ENCODE assay signal across 13 mouse cellular contexts in the genomic region with DNA sequence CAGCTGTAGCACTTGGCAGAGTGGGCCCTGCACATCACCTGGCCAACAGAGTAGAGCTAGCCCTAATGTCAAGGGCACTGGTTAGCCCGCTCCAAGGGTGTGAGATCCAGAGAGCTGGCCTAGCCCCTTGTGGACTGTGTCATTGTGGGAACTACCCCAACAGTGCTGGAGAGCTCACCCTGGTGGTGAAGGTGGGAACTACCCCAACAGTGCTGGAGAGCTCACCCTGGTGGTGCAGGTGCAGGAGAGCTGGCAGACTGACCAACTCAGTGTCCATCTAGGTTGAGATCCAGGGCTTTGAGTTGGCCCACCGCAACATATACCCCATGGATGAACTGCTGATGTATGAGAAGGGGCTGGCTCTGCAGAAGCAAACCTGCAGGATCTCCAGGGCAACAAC.
DNase-seq lines count a peak whose midpoint lies in the region; ATAC-seq and TF ChIP-seq lines count a peak whose summit lies in the region.
"Had no signal": no experiment of that assay in that cellular context is flagged by ENCODE, and none has a peak within 500 bp of the region (broad histone marks: within the 10 kb centered on the region; RNA-seq: fewer than 3 reads in every experiment).

No protein-coding gene starts in this region.

- 97% methylated on average over 2 of the region's 2 CpGs for WGBS in kidney, embryonic 16.5 days
- WGBS in thymus, adult 2 months: 95% methylated on average over 2 of the region's 2 CpGs
- WGBS in neural tube, embryonic 15.5 days: 97% methylated on average over 2 of the region's 2 CpGs

- H3K27ac ChIP-seq in kidney, embryonic 16.5 days (ENCODE audit: low read length): no peak overlapping the region
- no peak overlapping the region for H3K27ac ChIP-seq in thymus, adult 2 months (ENCODE audit: control insufficient read depth, insufficient read depth, low read length)
- no peak overlapping the region for H3K27ac ChIP-seq in neural tube, embryonic 15.5 days (replicated peaks)
- H3K27ac ChIP-seq: embryonic facial prominence, embryonic 13.5 days; hindbrain, embryonic 15.5 days; lung, embryonic 15.5 days had no signal

- H3K4me2 ChIP-seq in kidney, embryonic 16.5 days (replicated peaks; ENCODE audit: low read depth, low read length): no peak overlapping the region
- H3K4me2 ChIP-seq in neural tube, embryonic 15.5 days: no peak overlapping the region
- H3K4me2 ChIP-seq: embryonic facial prominence, embryonic 13.5 days; hindbrain, embryonic 15.5 days; lung, embryonic 15.5 days had no signal

- TF ChIP-seq CTCF in thymus, adult 2 months (IDR thresholded peaks at IDR 0.05; ENCODE audit: borderline replicate concordance, control insufficient read depth, extremely low read depth, insufficient read depth, low read length, poor library complexity): no peak

- no peaks in the 10 kb centered on the region for H3K4me1 ChIP-seq in kidney, embryonic 16.5 days (ENCODE audit: insufficient read depth, low read length)
- no peaks in the 10 kb centered on the region for H3K4me1 ChIP-seq in thymus, adult 2 months (replicated peaks; ENCODE audit: control insufficient read depth, insufficient read depth, low read length)
- H3K4me1 ChIP-seq in neural tube, embryonic 15.5 days: 0 out of 2 replicates have a peak, but pooled peaks cover 3% of the 10 kb centered on the region
- H3K4me1 ChIP-seq: lung, embryonic 15.5 days had no signal

- no peak for ATAC-seq in CD4-positive, CD25-positive, alpha-beta regulatory T cell, adult 4 months
- no peak for ATAC-seq in kidney, embryonic 16.5 days (ENCODE audit: low FRiP score, low TSS enrichment)
- no peak for ATAC-seq in neural tube, embryonic 15.5 days (ENCODE audit: low FRiP score)

- TF ChIP-seq POLR2A in thymus, adult 2 months (IDR thresholded peaks at IDR 0.05; ENCODE audit: control insufficient read depth, extremely low read depth, insufficient read depth, low read length, poor library complexity): no peak

- peak; percentile 0 for DNase-seq in CD4-positive, CD25-positive, alpha-beta regulatory T cell, adult 2 months (ENCODE audit: low read depth, low spot score)
- DNase-seq in kidney, adult 8-10 months: peak; percentile 3 to 45
- peak; percentile 2 for DNase-seq in thymus, adult 2 months
- DNase-seq in thymus, postnatal 14 days: no peak
- peak; percentile 47 for DNase-seq in testis, postnatal 10 days (ENCODE audit: low spot score)
- DNase-seq: right cerebral cortex, adult 18-20 months had no signal

- no peaks in the 10 kb centered on the region for H3K36me3 ChIP-seq in kidney, embryonic 16.5 days (ENCODE audit: insufficient read depth, low read length)
- H3K36me3 ChIP-seq in thymus, adult 2 months (ENCODE audit: control insufficient read depth, insufficient read depth, low read length): no peaks in the 10 kb centered on the region
- no peaks in the 10 kb centered on the region for H3K36me3 ChIP-seq in neural tube, embryonic 15.5 days
- H3K36me3 ChIP-seq: embryonic facial prominence, embryonic 13.5 days; hindbrain, embryonic 15.5 days; lung, embryonic 15.5 days had no signal

- no peaks in the 10 kb centered on the region for H3K9me3 ChIP-seq in kidney, embryonic 16.5 days (ENCODE audit: low read length)
- H3K9me3 ChIP-seq in neural tube, embryonic 15.5 days (replicated peaks): no peaks in the 10 kb centered on the region
- H3K9me3 ChIP-seq: embryonic facial prominence, embryonic 13.5 days; hindbrain, embryonic 15.5 days; lung, embryonic 15.5 days had no signal

- no peak overlapping the region for H3K4me3 ChIP-seq in kidney, embryonic 16.5 days (ENCODE audit: low read length)
- H3K4me3 ChIP-seq in thymus, adult 2 months (ENCODE audit: control insufficient read depth, insufficient read depth, low read length): no peak overlapping the region
- H3K4me3 ChIP-seq in neural tube, embryonic 15.5 days (replicated peaks): no peak overlapping the region
- H3K4me3 ChIP-seq: embryonic facial prominence, embryonic 13.5 days; hindbrain, embryonic 15.5 days; lung, embryonic 15.5 days; myocyte had no signal

- H3K9ac ChIP-seq in kidney, embryonic 16.5 days (replicated peaks; ENCODE audit: low read length): no peak overlapping the region
- no peak overlapping the region for H3K9ac ChIP-seq in neural tube, embryonic 15.5 days (replicated peaks)
- H3K9ac ChIP-seq: embryonic facial prominence, embryonic 13.5 days; hindbrain, embryonic 15.5 days; lung, embryonic 15.5 days had no signal

- no peaks in the 10 kb centered on the region for H3K27me3 ChIP-seq in kidney, embryonic 16.5 days (ENCODE audit: insufficient read depth, low read length)
- H3K27me3 ChIP-seq in thymus, adult 2 months (ENCODE audit: control insufficient read depth, insufficient read depth, low read length): no peaks in the 10 kb centered on the region
- no peaks in the 10 kb centered on the region for H3K27me3 ChIP-seq in neural tube, embryonic 15.5 days (replicated peaks)
- H3K27me3 ChIP-seq: embryonic facial prominence, embryonic 13.5 days; hindbrain, embryonic 15.5 days; lung, embryonic 15.5 days had no signal
